Mouse (Mus musculus): ENCODE measurements around the gene Lrmp. TPM values are rescaled to one million over a fixed set of nuclear protein-coding genes. Genes with fewer than 3 reads are reported as not detected.

The Lrmp gene
- total and polyA plus RNA-seq, 3 experiments = 0.04 to 0.05 TPM; not detected in 1

DNA sequence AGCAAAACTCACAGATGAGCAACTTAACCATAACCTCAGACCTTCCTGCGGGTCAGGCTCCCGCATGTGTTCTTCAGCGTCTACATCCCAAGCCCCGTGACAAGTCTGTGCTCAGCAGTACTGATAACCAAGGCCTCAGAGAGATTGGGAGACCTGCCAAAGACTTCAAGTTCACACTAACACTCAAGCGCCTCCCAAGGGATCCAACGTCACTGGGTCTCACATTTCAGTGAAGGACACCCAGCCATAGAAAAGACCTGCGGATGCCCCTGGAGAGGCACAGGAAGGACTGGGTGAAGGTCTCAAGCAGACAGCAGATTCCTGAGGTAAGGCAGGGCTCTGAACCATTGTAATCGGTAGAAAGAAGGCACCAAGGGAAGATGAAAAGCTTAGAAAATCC is 66.6 kb downstream of the Lrmp start:
- Histone ChIP-seq H3K4me1 (ENCODE audit: insufficient read depth, low read depth, low read length) (no peaks in the 10 kb centered on the region), H3K27me3 (ENCODE audit: insufficient read depth, low read length) (no peaks in the 10 kb centered on the region), H3K36me3 (replicated peaks) (no peaks in the 10 kb centered on the region), H3K4me3 (ENCODE audit: low read depth, low read length) (no peak overlapping the region), H3K9me3 (replicated peaks) (peaks cover 35% of the 10 kb centered on the region)
- ATAC-seq (ENCODE audit: extremely low read depth, insufficient number of reproducible peaks, low FRiP score, poor library complexity, severe bottlenecking) = no peak
- no peak for TF ChIP-seq GATA2 (IDR thresholded peaks at IDR 0.05; ENCODE audit: borderline replicate concordance, low read depth, low read length)
- no peak for DNase-seq (ENCODE audit: low spot score)

DNA sequence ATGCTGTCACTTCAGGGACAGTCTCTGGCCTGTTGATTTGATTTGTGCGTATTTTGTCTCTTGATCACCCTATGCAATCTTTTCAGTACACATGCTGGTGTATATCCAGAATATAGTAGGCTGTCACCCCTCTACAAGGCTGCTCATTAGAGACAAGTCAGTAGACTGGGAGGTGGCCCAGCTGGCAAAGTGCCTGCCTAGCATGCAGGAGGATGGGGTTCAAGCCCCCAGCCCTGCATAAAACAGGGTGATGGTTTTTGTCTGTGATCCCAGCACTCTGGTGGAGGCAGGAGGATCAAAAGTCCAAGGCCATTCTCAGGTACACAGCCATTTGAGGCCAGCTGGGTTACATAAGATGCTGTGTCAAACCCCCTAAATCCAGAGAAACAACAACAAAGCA is 70.6 kb downstream of the Lrmp start:
- no peak overlapping the region for H3K4me3 ChIP-seq (ENCODE audit: low read depth, low read length)
- ATAC-seq (ENCODE audit: extremely low read depth, insufficient number of reproducible peaks, low FRiP score, poor library complexity, severe bottlenecking) (no peak), DNase-seq (ENCODE audit: low spot score) (no peak)
- peaks cover 4% of the 10 kb centered on the region; the same call in 1 of the 2 replicates for H3K4me1 ChIP-seq (ENCODE audit: insufficient read depth, low read depth, low read length)
- H3K36me3 ChIP-seq (replicated peaks) = no peaks in the 10 kb centered on the region
- H3K27me3 ChIP-seq (ENCODE audit: insufficient read depth, low read length) = no peaks in the 10 kb centered on the region
- TF ChIP-seq GATA2 (IDR thresholded peaks at IDR 0.05; ENCODE audit: borderline replicate concordance, low read depth, low read length) = no peak
- no peak for TF ChIP-seq POLR2AphosphoS5 (IDR thresholded peaks at IDR 0.05; ENCODE audit: insufficient replicate concordance, low read depth, low read length)
- TF ChIP-seq GATA1 (IDR thresholded peaks at IDR 0.05; ENCODE audit: borderline replicate concordance, low read length) = no peak
- TF ChIP-seq TAL1 (conservative IDR thresholded peaks at IDR 0.05; ENCODE audit: low read depth, low read length) = no peak
- no peak for TF ChIP-seq CTCF (IDR thresholded peaks at IDR 0.05; ENCODE audit: low read depth, low read length)
- H3K9me3 ChIP-seq (replicated peaks) = peaks cover 9% of the 10 kb centered on the region

DNA sequence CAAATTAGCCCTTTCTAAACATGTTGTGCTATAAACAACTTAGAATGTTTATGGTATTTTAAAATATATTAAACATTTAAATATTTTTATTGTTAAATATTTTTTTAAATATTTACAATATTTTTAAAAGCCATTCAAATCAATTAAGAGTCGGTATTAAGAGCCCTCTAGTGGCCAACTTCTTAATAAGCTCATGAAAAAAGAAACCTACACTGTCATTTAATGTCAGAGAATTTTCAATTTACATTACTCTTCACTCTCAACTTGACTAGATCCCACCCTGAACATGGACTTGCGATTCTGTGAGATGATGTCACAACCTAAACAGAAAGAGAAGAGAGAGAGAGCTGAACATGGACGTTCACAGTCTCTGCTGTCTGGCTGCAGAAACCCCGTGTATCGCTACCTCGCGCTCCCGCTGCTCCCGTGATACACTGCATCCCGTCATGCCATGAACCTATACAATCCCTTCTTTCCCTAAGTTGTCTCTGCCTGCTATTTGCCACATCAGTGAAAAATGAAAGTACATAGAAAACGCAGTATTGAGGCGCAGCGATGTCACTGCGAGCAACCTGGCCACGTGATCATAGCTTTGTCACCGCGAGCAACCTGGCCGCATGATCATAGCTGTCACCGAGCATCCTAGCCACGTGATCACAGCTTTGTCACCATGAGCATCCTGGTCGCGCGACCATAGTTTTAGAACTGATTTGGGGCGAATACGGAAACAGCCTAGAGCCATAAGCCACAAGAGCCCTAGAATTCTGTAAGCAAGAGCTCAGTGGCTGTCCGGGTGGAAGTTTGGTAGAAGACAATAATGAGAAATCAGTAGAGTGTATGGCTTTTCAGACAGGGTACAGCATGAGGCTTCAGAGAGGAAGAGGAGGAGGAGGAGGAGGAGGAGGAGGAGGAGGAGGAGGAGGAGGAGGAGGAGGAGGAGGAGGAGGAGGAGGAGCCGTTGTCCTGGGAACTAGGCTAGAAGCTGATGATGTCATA is 71.9 kb downstream of the Lrmp start:
- ATAC-seq (ENCODE audit: extremely low read depth, insufficient number of reproducible peaks, low FRiP score, poor library complexity, severe bottlenecking) (no peak), DNase-seq (ENCODE audit: low spot score) (no peak)
- TF ChIP-seq GATA2 (IDR thresholded peaks at IDR 0.05; ENCODE audit: borderline replicate concordance, low read depth, low read length) (no peak), POLR2AphosphoS5 (IDR thresholded peaks at IDR 0.05; ENCODE audit: insufficient replicate concordance, low read depth, low read length) (no peak), TAL1 (conservative IDR thresholded peaks at IDR 0.05; ENCODE audit: low read depth, low read length) (no peak), GATA1 (IDR thresholded peaks at IDR 0.05; ENCODE audit: borderline replicate concordance, low read length) (no peak), CTCF (IDR thresholded peaks at IDR 0.05; ENCODE audit: low read depth, low read length) (no peak)
- H3K4me1 ChIP-seq (ENCODE audit: insufficient read depth, low read depth, low read length) = peaks cover 4% of the 10 kb centered on the region; the same call in 1 of the 2 replicates
- H3K27me3 ChIP-seq (ENCODE audit: insufficient read depth, low read length) = no peaks in the 10 kb centered on the region
- H3K9me3 ChIP-seq (replicated peaks) = no peaks in the 10 kb centered on the region
- H3K4me3 ChIP-seq (ENCODE audit: low read depth, low read length) = no peak overlapping the region; the same call in 1 of the 2 replicates
- H3K36me3 ChIP-seq (replicated peaks) = no peaks in the 10 kb centered on the region

DNA sequence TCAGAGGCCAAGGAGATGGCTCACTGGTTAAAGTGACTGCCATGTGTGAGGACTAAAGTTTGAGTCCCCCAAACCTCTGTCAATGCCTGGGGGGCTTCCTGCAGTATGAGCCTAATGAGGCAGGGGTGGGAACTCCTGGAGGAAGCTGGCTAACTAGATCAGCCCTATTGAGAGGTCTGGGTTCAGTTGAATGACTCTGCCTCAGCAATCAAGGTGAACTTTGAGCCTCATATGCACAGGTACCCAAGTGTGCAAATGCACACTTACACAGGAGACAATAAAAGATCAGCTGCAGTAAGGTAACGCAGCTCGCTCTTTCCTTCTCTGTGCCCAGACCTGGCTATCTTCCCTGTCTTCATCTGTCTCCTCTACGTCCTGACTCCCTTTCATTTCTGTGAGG is 77.6 kb downstream of the Lrmp start:
- no peaks in the 10 kb centered on the region for H3K27me3 ChIP-seq (ENCODE audit: insufficient read depth, low read length)
- ATAC-seq (ENCODE audit: extremely low read depth, insufficient number of reproducible peaks, low FRiP score, poor library complexity, severe bottlenecking) (no peak), DNase-seq (ENCODE audit: low spot score) (no peak)
- H3K4me3 ChIP-seq (ENCODE audit: low read depth, low read length) = no peak overlapping the region
- H3K36me3 ChIP-seq (replicated peaks) = no peaks in the 10 kb centered on the region
- no peak for TF ChIP-seq GATA1 (IDR thresholded peaks at IDR 0.05; ENCODE audit: borderline replicate concordance, low read length)
- no peak for TF ChIP-seq GATA2 (IDR thresholded peaks at IDR 0.05; ENCODE audit: borderline replicate concordance, low read depth, low read length)
- TF ChIP-seq CTCF (IDR thresholded peaks at IDR 0.05; ENCODE audit: low read depth, low read length) = no peak
- TF ChIP-seq TAL1 (conservative IDR thresholded peaks at IDR 0.05; ENCODE audit: low read depth, low read length) = no peak
- TF ChIP-seq POLR2AphosphoS5 (IDR thresholded peaks at IDR 0.05; ENCODE audit: insufficient replicate concordance, low read depth, low read length) = no peak
- H3K4me1 ChIP-seq (ENCODE audit: insufficient read depth, low read depth, low read length) = no peaks in the 10 kb centered on the region
- H3K9me3 ChIP-seq (replicated peaks) = no peaks in the 10 kb centered on the region

DNA sequence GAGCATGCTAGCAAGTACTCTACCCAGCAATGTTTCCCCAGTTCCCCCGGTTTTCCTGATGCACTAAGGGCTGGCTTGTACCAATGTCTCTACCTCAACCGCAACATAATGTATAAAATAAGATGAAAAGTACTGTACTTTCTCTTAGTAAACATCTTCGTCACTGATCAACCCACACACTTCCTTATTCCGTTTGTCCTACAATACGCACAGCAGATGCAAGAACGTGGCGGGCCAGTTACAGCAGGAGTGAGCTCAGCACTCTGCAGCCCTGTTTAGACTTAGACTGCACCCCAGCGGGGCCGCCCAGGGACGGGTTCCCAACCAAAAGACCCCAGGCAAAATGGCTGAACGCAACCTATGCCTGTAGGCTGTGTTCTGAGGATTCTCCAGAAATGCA is 78.0 kb downstream of the Lrmp start:
- no peaks in the 10 kb centered on the region for H3K27me3 ChIP-seq (ENCODE audit: insufficient read depth, low read length)

DNA sequence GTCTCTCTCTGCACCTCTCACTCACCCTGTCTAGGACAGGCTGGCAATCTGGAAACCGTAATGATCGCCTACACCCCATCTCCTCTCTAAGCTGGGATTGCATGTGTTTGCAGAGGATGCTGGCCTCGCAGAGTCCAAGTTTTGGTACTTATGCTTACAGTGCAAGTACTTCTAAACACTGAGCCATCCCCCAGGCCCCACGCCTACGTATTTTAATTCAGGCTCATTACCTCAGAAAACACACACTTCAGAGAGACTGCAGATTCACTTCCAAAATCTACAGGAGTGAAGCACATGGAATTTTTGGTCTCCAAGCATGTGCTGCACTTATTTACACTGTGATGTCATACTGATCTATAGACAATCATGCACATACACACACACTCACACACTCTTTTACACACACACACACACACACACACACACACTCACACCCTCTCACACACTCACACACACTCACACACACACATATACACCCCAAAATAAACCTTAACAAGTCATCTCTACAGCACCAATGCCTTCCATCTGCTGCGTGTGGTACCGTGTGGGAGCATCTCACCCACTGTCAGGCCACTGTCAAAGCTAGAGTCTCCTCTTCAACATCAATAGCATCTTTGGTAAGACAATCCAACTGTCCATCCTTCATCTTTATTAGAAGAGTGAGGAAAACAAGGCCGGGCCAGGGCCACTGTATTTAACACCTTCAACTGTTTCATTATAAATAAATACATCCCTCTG is 82.7 kb downstream of the Lrmp start:
- TF ChIP-seq TAL1 (conservative IDR thresholded peaks at IDR 0.05; ENCODE audit: low read depth, low read length) (no peak), GATA1 (IDR thresholded peaks at IDR 0.05; ENCODE audit: borderline replicate concordance, low read length) (no peak), POLR2AphosphoS5 (IDR thresholded peaks at IDR 0.05; ENCODE audit: insufficient replicate concordance, low read depth, low read length) (no peak), GATA2 (IDR thresholded peaks at IDR 0.05; ENCODE audit: borderline replicate concordance, low read depth, low read length) (no peak), CTCF (IDR thresholded peaks at IDR 0.05; ENCODE audit: low read depth, low read length) (no peak)
- no peak for ATAC-seq (ENCODE audit: extremely low read depth, insufficient number of reproducible peaks, low FRiP score, poor library complexity, severe bottlenecking)
- DNase-seq (ENCODE audit: low spot score) = no peak
- H3K4me3 ChIP-seq (ENCODE audit: low read depth, low read length) = no peak overlapping the region
- no peaks in the 10 kb centered on the region for H3K9me3 ChIP-seq (replicated peaks)
- no peaks in the 10 kb centered on the region for H3K27me3 ChIP-seq (ENCODE audit: insufficient read depth, low read length)
- H3K4me1 ChIP-seq (ENCODE audit: insufficient read depth, low read depth, low read length) = no peaks in the 10 kb centered on the region
- H3K36me3 ChIP-seq (replicated peaks) = no peaks in the 10 kb centered on the region

More for the DNA sequence above, 78.0 kb downstream of the Lrmp start:
- no peak for TF ChIP-seq POLR2AphosphoS5 (IDR thresholded peaks at IDR 0.05; ENCODE audit: insufficient replicate concordance, low read depth, low read length)
- TF ChIP-seq GATA1 (IDR thresholded peaks at IDR 0.05; ENCODE audit: borderline replicate concordance, low read length) = no peak
- no peak for TF ChIP-seq TAL1 (conservative IDR thresholded peaks at IDR 0.05; ENCODE audit: low read depth, low read length)
- no peak for TF ChIP-seq GATA2 (IDR thresholded peaks at IDR 0.05; ENCODE audit: borderline replicate concordance, low read depth, low read length)
- TF ChIP-seq CTCF (IDR thresholded peaks at IDR 0.05; ENCODE audit: low read depth, low read length) = no peak
- ATAC-seq (ENCODE audit: extremely low read depth, insufficient number of reproducible peaks, low FRiP score, poor library complexity, severe bottlenecking) = no peak
- Histone ChIP-seq H3K4me3 (ENCODE audit: low read depth, low read length) (no peak overlapping the region), H3K9me3 (replicated peaks) (no peaks in the 10 kb centered on the region), H3K4me1 (ENCODE audit: insufficient read depth, low read depth, low read length) (no peaks in the 10 kb centered on the region), H3K36me3 (replicated peaks) (no peaks in the 10 kb centered on the region)
- DNase-seq (ENCODE audit: low spot score) = no peak
